Mouse (Mus musculus): ENCODE results near the gene Tmem121b. TPM values are rescaled to one million over a fixed set of nuclear protein-coding genes. Genes with fewer than 3 reads are reported as not detected.

The Tmem121b gene
- polyA plus RNA-seq, 1 experiment: 0.04 TPM

GRCm38 (mm10) chr6:120496544-120496943, 2.9 kb upstream of the Tmem121b start:
- DNase-seq (ENCODE audit: low read depth, low spot score): no peak
- WGBS: 51% methylated on average over 3 of the region's 3 CpGs

GRCm38 (mm10) chr6:120492499-120493373, 871 bp downstream of the Tmem121b start:
- no peak for DNase-seq (ENCODE audit: low read depth, low spot score)
- 2% methylated on average over 95 of the region's 95 CpGs for WGBS

GRCm38 (mm10) chr6:120491862-120492498, 1.6 kb downstream of the Tmem121b start:
- DNase-seq (ENCODE audit: low read depth, low spot score): no peak
- WGBS: 12% methylated on average over 22 of the region's 22 CpGs

- WGBS: 72% methylated on average over 7 of the region's 7 CpGs
- no peak for DNase-seq (ENCODE audit: low read depth, low spot score)
These were observed 2.5 kb downstream of the Tmem121b start for GRCm38 (mm10) chr6:120491064-120491463.

GRCm38 (mm10) chr6:120489461-120489860, 4.1 kb downstream of the Tmem121b start:
- no peak for DNase-seq (ENCODE audit: low read depth, low spot score)
- WGBS: 59% methylated on average over 2 of the region's 2 CpGs

- DNase-seq (ENCODE audit: low read depth, low spot score): no peak
- WGBS: 59% methylated on average over 3 of the region's 3 CpGs
These were observed 5.0 kb downstream of the Tmem121b start for GRCm38 (mm10) chr6:120488647-120489046.

- WGBS: 32% methylated on average over 8 of the region's 8 CpGs
- DNase-seq (ENCODE audit: low read depth, low spot score): no peak
These were observed 7.5 kb downstream of the Tmem121b start for GRCm38 (mm10) chr6:120486051-120486510.

- 26% methylated on average over 3 of the region's 3 CpGs for WGBS
These were observed 8.6 kb downstream of the Tmem121b start for GRCm38 (mm10) chr6:120485038-120485437.

GRCm38 (mm10) chr6:120483211-120483626, 10.4 kb downstream of the Tmem121b start:
- DNase-seq (ENCODE audit: low read depth, low spot score): no peak
- 39% methylated on average over 8 of the region's 8 CpGs for WGBS

More at GRCm38 (mm10) chr6:120485038-120485437, 8.6 kb downstream of the Tmem121b start:
- DNase-seq (ENCODE audit: low read depth, low spot score): no peak

- DNase-seq (ENCODE audit: low read depth, low spot score): no peak
- 47% methylated on average over 6 of the region's 6 CpGs for WGBS
These were observed 10.9 kb downstream of the Tmem121b start for GRCm38 (mm10) chr6:120482756-120483155.

GRCm38 (mm10) chr6:120482021-120482420, 11.6 kb downstream of the Tmem121b start:
- DNase-seq (ENCODE audit: low read depth, low spot score): no peak
- 88% methylated on average over 14 of the region's 14 CpGs for WGBS

GRCm38 (mm10) chr6:120481538-120481937, 12.1 kb downstream of the Tmem121b start:
- no peak for DNase-seq (ENCODE audit: low read depth, low spot score)
- 96% methylated on average over 6 of the region's 6 CpGs for WGBS

- no peak for DNase-seq (ENCODE audit: low read depth, low spot score)
- WGBS: 94% methylated on average over 5 of the region's 5 CpGs
These were observed 13.2 kb downstream of the Tmem121b start for GRCm38 (mm10) chr6:120480361-120480760.

- DNase-seq (ENCODE audit: low read depth, low spot score): no peak
- WGBS: 79% methylated on average over 2 of the region's 2 CpGs
These were observed 14.3 kb downstream of the Tmem121b start for GRCm38 (mm10) chr6:120479302-120479701.

- WGBS: 41% methylated on average over 8 of the region's 8 CpGs
- DNase-seq (ENCODE audit: low read depth, low spot score): no peak
These were observed 18.3 kb downstream of the Tmem121b start for GRCm38 (mm10) chr6:120475288-120475687.

- WGBS: 54% methylated on average over 5 of the region's 5 CpGs
- DNase-seq (ENCODE audit: low read depth, low spot score): no peak
These were observed 20.2 kb downstream of the Tmem121b start for GRCm38 (mm10) chr6:120473427-120473826.

GRCm38 (mm10) chr6:120472455-120473140, 21.0 kb downstream of the Tmem121b start:
- 71% methylated on average over 8 of the region's 8 CpGs for WGBS
- DNase-seq (ENCODE audit: low read depth, low spot score): no peak

- 68% methylated on average over 5 of the region's 5 CpGs for WGBS
- no peak for DNase-seq (ENCODE audit: low read depth, low spot score)
These were observed 21.6 kb downstream of the Tmem121b start for GRCm38 (mm10) chr6:120471991-120472441.

GRCm38 (mm10) chr6:120470666-120471065, 22.9 kb downstream of the Tmem121b start:
- no peak for DNase-seq (ENCODE audit: low read depth, low spot score)

GRCm38 (mm10) chr6:120469770-120470169, 23.8 kb downstream of the Tmem121b start:
- no peak for DNase-seq (ENCODE audit: low read depth, low spot score)

More at GRCm38 (mm10) chr6:120470666-120471065, 22.9 kb downstream of the Tmem121b start:
- 79% methylated on average over 1 of the region's 1 CpGs for WGBS

Measured in large intestine, adult 2 months (tissue).